Mouse (Mus musculus): ENCODE measurements at regions not wholly inside any gene's neighbourhood (a gene's known extent, or its start where the extent isn't known, plus 50 kb on each side); places are given as distances from the start of the nearest gene placed in this dataset.
A peak's percentile ranks its signal among the peaks of the same experiment; 100 is the strongest.

GRCm38 (mm10) chr19:53441449-53442131 is 51.2 kb upstream of the Smndc1 start:
- no peak for ATAC-seq
- 0 out of 2 replicates have a peak, but pooled peaks cover 5% of the 10 kb centered on the region for H3K27me3 ChIP-seq
- H3K36me3 ChIP-seq (ENCODE audit: poor library complexity, severe bottlenecking), result no peaks in the 10 kb centered on the region
- no peaks in the 10 kb centered on the region for H3K9me3 ChIP-seq (replicated peaks)
- no peak overlapping the region for H3K9ac ChIP-seq
- H3K27ac ChIP-seq, result no peak overlapping the region
- H3K4me1 ChIP-seq, result peaks cover 15% of the 10 kb centered on the region
- no peak overlapping the region for H3K4me3 ChIP-seq
- 84% methylated on average over 13 of the region's 13 CpGs for WGBS
- no peak overlapping the region for H3K4me2 ChIP-seq

GRCm38 (mm10) chr19:53440327-53441055 is 50.1 kb upstream of the Smndc1 start:
- Histone ChIP-seq H3K9ac (no peak overlapping the region), H3K4me1 (peaks cover 15% of the 10 kb centered on the region), H3K4me3 (no peak overlapping the region), H3K4me2 (0 out of 2 replicates have a peak overlapping the region, but pooled peaks have one; percentile 5), H3K36me3 (ENCODE audit: poor library complexity, severe bottlenecking) (no peaks in the 10 kb centered on the region), H3K27me3 (no peaks in the 10 kb centered on the region), H3K9me3 (replicated peaks) (no peaks in the 10 kb centered on the region), H3K27ac (no peak overlapping the region; the same call in 1 of the 2 replicates)
- peak; percentile 48; the same call in 1 of the 2 replicates for ATAC-seq
- WGBS, result 38% methylated on average over 10 of the region's 10 CpGs
